Mouse (Mus musculus): ENCODE results near the gene Zap70. TPM values are rescaled to one million over a fixed set of nuclear protein-coding genes. Genes with fewer than 3 reads are reported as not detected.
A peak's percentile ranks its signal among the peaks of the same experiment; 100 is the strongest.

Gene Zap70
- polyA plus RNA-seq, 1 experiment from 2014 or later = 0.90 TPM

DNA sequence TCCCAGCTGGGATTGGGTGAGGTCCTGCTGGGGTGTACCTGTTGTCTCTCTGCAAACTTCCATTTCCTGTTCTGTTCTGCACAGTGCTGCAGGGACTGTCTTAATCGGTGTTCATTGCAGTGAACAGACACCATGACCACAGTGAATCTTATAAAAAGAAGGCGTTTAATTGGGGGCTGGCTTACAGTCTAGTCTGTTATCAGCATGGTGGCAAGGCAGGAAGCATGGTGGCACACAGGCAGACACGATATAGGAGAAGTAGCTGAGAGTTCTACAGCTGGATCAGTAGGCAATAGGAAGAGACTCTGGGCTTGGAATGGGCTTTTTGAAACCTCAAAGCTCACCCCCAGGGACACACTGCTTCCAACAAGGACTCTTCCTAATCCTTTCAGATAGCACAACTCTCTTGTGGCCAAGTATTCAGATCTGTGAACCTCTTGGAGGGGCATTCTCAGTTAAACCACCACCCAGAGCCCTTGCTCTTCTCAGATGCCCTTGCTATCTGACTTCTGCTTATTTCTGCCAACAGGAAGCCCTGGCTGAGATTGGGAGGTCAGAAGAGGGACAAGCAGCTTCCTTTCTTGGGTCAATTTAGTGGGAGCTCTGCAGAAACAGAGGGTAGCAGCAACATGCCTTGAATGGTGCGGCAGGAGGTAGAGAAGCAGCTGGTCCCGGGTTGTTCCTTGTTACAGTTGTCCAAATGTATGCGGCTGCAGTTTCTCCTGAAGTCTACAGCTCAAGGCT lies 7.5 kb upstream of the Zap70 start:
- WGBS = 76% methylated on average over 6 of the region's 6 CpGs
- Histone ChIP-seq H3K9me3 (no peaks in the 10 kb centered on the region), H3K4me2 (no peak overlapping the region), H3K36me3 (no peaks in the 10 kb centered on the region), H3K4me3 (replicated peaks) (no peak overlapping the region), H3K27ac (no peak overlapping the region), H3K9ac (replicated peaks) (no peak overlapping the region), H3K4me1 (replicated peaks) (no peaks in the 10 kb centered on the region), H3K27me3 (no peaks in the 10 kb centered on the region)
- no peak for ATAC-seq (ENCODE audit: insufficient number of reproducible peaks, insufficient read depth, low FRiP score, low TSS enrichment, low read depth)

- 89% methylated on average over 9 of the region's 9 CpGs for WGBS
- Histone ChIP-seq H3K4me3 (replicated peaks) (no peak overlapping the region), H3K4me1 (replicated peaks) (no peaks in the 10 kb centered on the region), H3K27ac (no peak overlapping the region), H3K4me2 (no peak overlapping the region), H3K36me3 (no peaks in the 10 kb centered on the region), H3K27me3 (no peaks in the 10 kb centered on the region), H3K9ac (replicated peaks) (no peak overlapping the region), H3K9me3 (no peaks in the 10 kb centered on the region)
- ATAC-seq (ENCODE audit: insufficient number of reproducible peaks, insufficient read depth, low FRiP score, low TSS enrichment, low read depth) = no peak
Observed at GRCm38 (mm10) chr1:36758553-36758952, 3.0 kb upstream of the Zap70 start.

DNA sequence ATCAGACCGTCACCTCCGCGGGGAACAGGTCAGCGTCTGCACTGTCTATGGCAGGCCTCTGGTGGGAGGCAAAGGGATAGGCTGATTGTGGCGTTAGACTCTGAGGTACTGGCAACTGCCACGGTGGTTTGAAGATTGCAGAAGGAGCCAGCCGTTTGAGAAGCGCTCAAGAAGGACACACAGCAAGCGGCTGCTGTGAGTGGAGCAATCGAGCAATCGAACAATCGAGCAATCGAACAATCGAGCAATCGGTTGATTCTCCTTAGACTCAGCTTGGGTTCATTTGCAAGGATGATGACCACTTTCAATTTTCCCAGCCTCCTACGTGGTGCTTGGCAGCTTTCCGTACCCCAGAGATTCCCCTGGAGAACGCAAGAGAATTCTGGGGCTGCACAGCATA lies 2.5 kb upstream of the Zap70 start:
- no peak overlapping the region for H3K9ac ChIP-seq (replicated peaks)
- H3K4me2 ChIP-seq = no peak overlapping the region
- no peaks in the 10 kb centered on the region for H3K27me3 ChIP-seq
- H3K36me3 ChIP-seq = no peaks in the 10 kb centered on the region
- H3K4me1 ChIP-seq (replicated peaks) = no peaks in the 10 kb centered on the region
- WGBS = 87% methylated on average over 18 of the region's 18 CpGs
- no peak overlapping the region for H3K27ac ChIP-seq
- ATAC-seq (ENCODE audit: insufficient number of reproducible peaks, insufficient read depth, low FRiP score, low TSS enrichment, low read depth) = no peak
- no peaks in the 10 kb centered on the region for H3K9me3 ChIP-seq
- no peak overlapping the region for H3K4me3 ChIP-seq (replicated peaks)

GRCm38 (mm10) chr1:36760401-36760800 lies 1.2 kb upstream of the Zap70 start:
- Histone ChIP-seq H3K4me2 (no peak overlapping the region), H3K4me1 (replicated peaks) (no peaks in the 10 kb centered on the region), H3K4me3 (replicated peaks) (no peak overlapping the region), H3K36me3 (no peaks in the 10 kb centered on the region), H3K27ac (no peak overlapping the region), H3K9ac (replicated peaks) (no peak overlapping the region), H3K27me3 (no peaks in the 10 kb centered on the region), H3K9me3 (no peaks in the 10 kb centered on the region)
- WGBS = 80% methylated on average over 9 of the region's 9 CpGs
- no peak for ATAC-seq (ENCODE audit: insufficient number of reproducible peaks, insufficient read depth, low FRiP score, low TSS enrichment, low read depth)

- no peaks in the 10 kb centered on the region for H3K27me3 ChIP-seq
- no peak overlapping the region for H3K9ac ChIP-seq (replicated peaks)
- H3K4me3 ChIP-seq (replicated peaks) = no peak overlapping the region
- H3K4me2 ChIP-seq = no peak overlapping the region
- WGBS = 87% methylated on average over 8 of the region's 8 CpGs
- H3K27ac ChIP-seq = no peak overlapping the region
- no peak for ATAC-seq (ENCODE audit: insufficient number of reproducible peaks, insufficient read depth, low FRiP score, low TSS enrichment, low read depth)
- no peaks in the 10 kb centered on the region for H3K9me3 ChIP-seq
- H3K4me1 ChIP-seq (replicated peaks) = no peaks in the 10 kb centered on the region
- H3K36me3 ChIP-seq = no peaks in the 10 kb centered on the region
Observed at GRCm38 (mm10) chr1:36761061-36761460, 537 bp upstream of the Zap70 start.

GRCm38 (mm10) chr1:36766431-36767205 lies 5.0 kb downstream of the Zap70 start:
- Histone ChIP-seq H3K36me3 (no peaks in the 10 kb centered on the region), H3K9ac (replicated peaks) (no peak overlapping the region), H3K27ac (no peak overlapping the region), H3K4me2 (no peak overlapping the region), H3K4me3 (replicated peaks) (no peak overlapping the region), H3K27me3 (peaks cover 23% of the 10 kb centered on the region), H3K9me3 (no peaks in the 10 kb centered on the region), H3K4me1 (replicated peaks) (0 out of 2 replicates have a peak, but pooled peaks cover 2% of the 10 kb centered on the region)
- no peak for ATAC-seq (ENCODE audit: insufficient number of reproducible peaks, insufficient read depth, low FRiP score, low TSS enrichment, low read depth)
- 54% methylated on average over 4 of the region's 4 CpGs for WGBS

- no peaks in the 10 kb centered on the region for H3K9me3 ChIP-seq
- ATAC-seq (ENCODE audit: insufficient number of reproducible peaks, insufficient read depth, low FRiP score, low TSS enrichment, low read depth) = no peak
- 0 out of 2 replicates have a peak, but pooled peaks cover 2% of the 10 kb centered on the region for H3K4me1 ChIP-seq (replicated peaks)
- H3K27me3 ChIP-seq = peaks cover 30% of the 10 kb centered on the region
- H3K4me2 ChIP-seq = no peak overlapping the region
- H3K9ac ChIP-seq (replicated peaks) = no peak overlapping the region
- 44% methylated on average over 10 of the region's 10 CpGs for WGBS
- H3K27ac ChIP-seq = no peak overlapping the region
- no peaks in the 10 kb centered on the region for H3K36me3 ChIP-seq
- H3K4me3 ChIP-seq (replicated peaks) = no peak overlapping the region
Observed at GRCm38 (mm10) chr1:36767321-36767720, 5.7 kb downstream of the Zap70 start.

DNA sequence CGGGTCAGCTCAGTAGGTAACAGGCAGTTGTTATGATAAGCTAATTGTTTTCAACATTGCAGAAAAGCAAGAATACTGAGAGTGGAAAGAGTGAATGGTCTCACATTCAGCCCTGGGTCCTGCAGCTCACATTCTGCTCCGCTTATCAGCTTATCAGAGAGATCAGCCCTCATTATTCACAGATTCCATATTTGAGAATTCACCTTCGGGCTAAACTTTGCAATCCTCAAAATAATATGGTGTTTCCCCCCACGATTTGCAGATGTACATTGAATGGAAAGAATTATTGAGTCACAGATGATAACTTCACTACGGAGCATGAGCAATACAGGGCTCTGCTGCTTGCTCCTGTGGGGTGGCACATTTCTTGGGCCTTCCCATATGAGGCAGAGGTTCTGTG lies 7.2 kb downstream of the Zap70 start:
- H3K4me1 ChIP-seq (replicated peaks) = 0 out of 2 replicates have a peak, but pooled peaks cover 2% of the 10 kb centered on the region
- no peak overlapping the region for H3K27ac ChIP-seq
- no peak for ATAC-seq (ENCODE audit: insufficient number of reproducible peaks, insufficient read depth, low FRiP score, low TSS enrichment, low read depth)
- no peaks in the 10 kb centered on the region for H3K36me3 ChIP-seq
- no peaks in the 10 kb centered on the region for H3K9me3 ChIP-seq
- H3K9ac ChIP-seq (replicated peaks) = no peak overlapping the region
- WGBS = 77% methylated on average over 5 of the region's 5 CpGs
- no peak overlapping the region for H3K4me3 ChIP-seq (replicated peaks)
- peaks cover 30% of the 10 kb centered on the region for H3K27me3 ChIP-seq
- no peak overlapping the region for H3K4me2 ChIP-seq

DNA sequence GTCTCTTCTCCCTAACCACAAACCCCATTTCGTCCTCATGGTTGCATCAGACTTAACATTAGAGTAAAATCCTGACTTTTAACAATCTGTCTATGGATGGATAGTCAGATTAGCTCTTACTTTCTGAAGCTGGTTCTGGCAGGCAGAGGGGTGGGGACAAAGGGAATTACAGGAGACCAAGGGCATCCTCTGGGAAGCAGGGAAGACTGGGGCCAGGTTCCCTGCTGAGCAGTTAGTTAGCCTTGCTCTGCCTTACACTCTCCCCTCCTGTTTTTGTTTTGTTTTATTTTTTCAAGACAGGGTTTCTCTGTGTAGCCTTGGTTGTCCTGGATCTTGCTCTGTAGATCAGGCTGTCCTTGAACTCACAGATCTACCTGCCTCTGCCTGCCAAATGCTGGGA lies 8.4 kb downstream of the Zap70 start:
- WGBS = 86% methylated on average over 1 of the region's 1 CpGs
- H3K4me3 ChIP-seq (replicated peaks) = no peak overlapping the region
- 0 out of 2 replicates have a peak, but pooled peaks cover 2% of the 10 kb centered on the region for H3K4me1 ChIP-seq (replicated peaks)
- no peak overlapping the region for H3K9ac ChIP-seq (replicated peaks)
- H3K27ac ChIP-seq = no peak overlapping the region
- no peaks in the 10 kb centered on the region for H3K9me3 ChIP-seq
- no peaks in the 10 kb centered on the region for H3K36me3 ChIP-seq
- H3K27me3 ChIP-seq = peaks cover 30% of the 10 kb centered on the region
- ATAC-seq (ENCODE audit: insufficient number of reproducible peaks, insufficient read depth, low FRiP score, low TSS enrichment, low read depth) = no peak
- no peak overlapping the region for H3K4me2 ChIP-seq

- Histone ChIP-seq H3K36me3 (no peaks in the 10 kb centered on the region), H3K27me3 (peaks cover 30% of the 10 kb centered on the region), H3K4me2 (peak overlapping the region; percentile 57), H3K27ac (no peak overlapping the region), H3K4me1 (replicated peaks) (0 out of 2 replicates have a peak, but pooled peaks cover 2% of the 10 kb centered on the region), H3K4me3 (replicated peaks) (peak overlapping the region; percentile 36), H3K9me3 (peaks cover 5% of the 10 kb centered on the region; the same call in 1 of the 2 replicates), H3K9ac (replicated peaks) (peak overlapping the region; percentile 44; the same call in 1 of the 2 replicates)
- no peak for ATAC-seq (ENCODE audit: insufficient number of reproducible peaks, insufficient read depth, low FRiP score, low TSS enrichment, low read depth)
- WGBS = 17% methylated on average over 27 of the region's 27 CpGs
Observed at GRCm38 (mm10) chr1:36770998-36771397, 9.4 kb downstream of the Zap70 start.

DNA sequence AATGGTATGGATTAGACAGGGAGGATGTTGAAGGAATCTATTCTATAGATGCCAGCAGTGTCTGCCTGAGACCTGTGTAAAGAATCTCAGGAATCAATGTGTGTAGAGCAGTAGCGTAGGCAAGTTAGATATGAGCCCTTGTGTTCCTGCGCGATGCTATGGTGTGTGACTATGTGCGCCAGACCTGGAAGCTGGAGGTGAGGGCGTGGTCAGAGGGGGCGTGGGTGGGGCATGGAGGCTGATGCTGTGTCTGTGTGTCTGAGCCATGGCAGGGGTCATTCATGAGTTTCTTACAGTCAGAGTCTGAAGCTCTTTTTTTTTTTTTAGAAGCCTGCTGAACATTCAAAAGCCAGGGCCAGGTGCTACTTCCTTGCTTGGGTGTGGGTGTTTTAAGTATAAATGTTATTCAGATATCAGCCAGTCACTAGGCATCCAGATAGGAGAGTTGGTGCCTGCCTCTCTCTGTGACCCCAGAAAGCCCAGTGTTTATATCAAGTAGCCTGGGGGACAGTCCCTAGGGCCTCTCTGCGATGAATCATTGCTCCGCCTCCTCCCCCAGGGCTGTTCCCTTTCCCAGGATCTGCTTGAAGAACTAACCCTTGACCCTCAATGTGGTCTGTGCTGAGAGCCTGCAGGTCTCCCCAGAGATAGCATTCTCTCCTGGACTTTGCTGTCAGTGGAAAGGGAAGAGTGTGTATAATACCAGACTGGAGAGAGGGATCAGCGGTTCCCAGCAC lies 10.8 kb downstream of the Zap70 start:
- Histone ChIP-seq H3K4me1 (replicated peaks) (no peaks in the 10 kb centered on the region), H3K36me3 (no peaks in the 10 kb centered on the region), H3K4me3 (replicated peaks) (no peak overlapping the region), H3K27me3 (peaks cover 30% of the 10 kb centered on the region), H3K9me3 (peaks cover 5% of the 10 kb centered on the region; the same call in 1 of the 2 replicates), H3K9ac (replicated peaks) (no peak overlapping the region), H3K4me2 (no peak overlapping the region), H3K27ac (no peak overlapping the region)
- 85% methylated on average over 9 of the region's 9 CpGs for WGBS
- no peak for ATAC-seq (ENCODE audit: insufficient number of reproducible peaks, insufficient read depth, low FRiP score, low TSS enrichment, low read depth)
